Mouse (Mus musculus): ENCODE measurements at regions not wholly inside any gene's neighbourhood (a gene's known extent, or its start where the extent isn't known, plus 50 kb on each side); places are given as distances from the start of the nearest gene placed in this dataset.

GRCm38 (mm10) chr5:22433512-22433911 is 89.0 kb upstream of the Reln start:
- DNase-seq (ENCODE audit: low read depth, low spot score) = no peak

GRCm38 (mm10) chr5:22431721-22432120 is 87.2 kb upstream of the Reln start:
- DNase-seq (ENCODE audit: low read depth, low spot score) = no peak

GRCm38 (mm10) chr5:22425706-22426417 is 81.4 kb upstream of the Reln start:
- peak; percentile 86 for DNase-seq (ENCODE audit: low read depth, low spot score)

GRCm38 (mm10) chr5:22415957-22416356 is 71.5 kb upstream of the Reln start:
- DNase-seq (ENCODE audit: low read depth, low spot score) = peak; percentile 35

- DNase-seq (ENCODE audit: low read depth, low spot score) = peak; percentile 14
These were observed 54.6 kb upstream of the Reln start for GRCm38 (mm10) chr5:22399134-22399533.

All from R1 (cell line).